Mouse (Mus musculus) limb, embryonic 14.5 days (tissue): ENCODE data around the gene Gm42957. TPM values are rescaled to one million over a fixed set of nuclear protein-coding genes. Genes with fewer than 3 reads are reported as not detected.
A peak's percentile ranks its signal among the peaks of the same experiment; 100 is the strongest.

Experiments
- ATAC-seq: fragments of 200-750 bp; cut with Nextera tagmentation; 2 replicates; pipeline ENCODE4 v1.8.0; 2017; ENCODE audit warnings: low read depth, moderate number of reproducible peaks, moderate TSS enrichment; ENCODE audit not compliant: low FRiP score
- DNase-seq: peaks from one replicate; pipeline ENCODE4 v3.0.0-alpha.2; 2015; ENCODE audit warnings: low spot score
- H3K27ac ChIP-seq: fragments of 300-500 bp; sonication (generic); replicated peaks from 2 replicates; pipeline ENCODE4 v1.5.1; 2014; ENCODE audit warnings: low read depth, mild to moderate bottlenecking, low read length, moderate library complexity, mixed read lengths
- H3K27me3 ChIP-seq: fragments of 300-500 bp; sonication (generic); 2 replicates; pipeline ENCODE4 v1.6.1; 2014; ENCODE audit warnings: low read length, mixed read lengths; ENCODE audit not compliant: control insufficient read depth, insufficient read depth
- H3K36me3 ChIP-seq: fragments of 300-500 bp; sonication (generic); 2 replicates; pipeline ENCODE4 v1.6.1; 2014; ENCODE audit warnings: mild to moderate bottlenecking, low read length, moderate library complexity, mixed read lengths; ENCODE audit not compliant: control insufficient read depth, insufficient read depth
- H3K4me1 ChIP-seq: fragments of 300-500 bp; sonication (generic); 2 replicates; pipeline ENCODE4 v1.6.1; 2014; ENCODE audit warnings: antibody characterized with exemption, low read length, mixed read lengths; ENCODE audit not compliant: control insufficient read depth, insufficient read depth
- H3K4me2 ChIP-seq: fragments of 300-500 bp; sonication (generic); replicated peaks from 2 replicates; pipeline ENCODE4 v1.6.1; 2014; ENCODE audit warnings: low read depth, mild to moderate bottlenecking, low read length, moderate library complexity; ENCODE audit not compliant: severe bottlenecking
- H3K4me3 ChIP-seq: fragments of 300-500 bp; sonication (generic); replicated peaks from 2 replicates; pipeline ENCODE4 v1.5.1; 2014; ENCODE audit warnings: low read length
- H3K9ac ChIP-seq: fragments of 300-500 bp; sonication (generic); 2 replicates; pipeline ENCODE4 v1.6.1; 2014; ENCODE audit warnings: mild to moderate bottlenecking, low read depth, low read length, moderate library complexity; ENCODE audit not compliant: severe bottlenecking
- H3K9me3 ChIP-seq: fragments of 300-500 bp; sonication (generic); 2 replicates; pipeline ENCODE4 v1.6.1; 2016; ENCODE audit warnings: low read length; ENCODE audit not compliant: control insufficient read depth
- POLR2A ChIP-seq: fragments of 200-500 bp; IDR thresholded peaks from 2 replicates; pipeline ENCODE4 v1.8.0; 2012; ENCODE audit warnings: inconsistent platforms, mild to moderate bottlenecking, moderate library complexity, borderline replicate concordance; ENCODE audit not compliant: insufficient read depth, insufficient read length; ENCODE audit errors: extremely low read depth
- WGBS: fragments of 180-500 bp; shearing (Covaris S2); extraction: QIAGEN DNeasy Blood & Tissue Kit; methylation state at CpG from one replicate; pipeline ENCODE4 v1.1.7; 2014; 5-methylcytosine and 5-hydroxymethylcytosine counted together
- polyA plus RNA-seq, 2 experiments: library from polyadenylated mRNA; depleted of rRNA in 1 of 2; stranded (reverse) in 1 of 2; unstranded in 1 of 2; fragments of >200 nt; fragmentation: Nextera tagmentation in 1 of 2; extraction: Ambion mirVana in 1 of 2; gene quantifications; 2 replicates each; pipeline versions ENCODE4 v1.2.1 to v1.2.3; 2012 to 2014

Gene Gm42957
- polyA plus RNA-seq, 2 experiments: 0.28 to 0.93 TPM

DNA sequence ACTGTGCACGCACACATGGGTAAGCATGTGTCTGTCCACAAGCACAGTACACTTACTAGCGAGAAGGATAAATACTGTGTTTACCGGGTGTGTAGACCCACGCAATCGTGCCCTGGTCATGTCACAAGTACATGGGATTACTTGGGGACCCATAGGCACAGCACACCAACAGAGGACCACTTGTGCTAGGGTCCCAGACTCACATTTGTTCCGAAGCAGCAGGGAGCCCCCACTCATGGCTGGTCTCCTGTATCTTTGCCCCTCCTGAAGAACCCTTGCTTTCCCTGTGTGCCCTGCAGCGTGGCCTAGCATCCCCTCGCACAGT lies 36.2 kb upstream of the Gm42957 start:
- no peak for DNase-seq
- Histone ChIP-seq H3K9ac (peak overlapping the region; percentile 66; the same call in 1 of the 2 replicates), H3K4me2 (peak overlapping the region; percentile 99), H3K9me3 (no peaks in the 10 kb centered on the region), H3K36me3 (peaks cover 3% of the 10 kb centered on the region), H3K27ac (no peak overlapping the region), H3K27me3 (no peaks in the 10 kb centered on the region), H3K4me1 (peaks cover 45% of the 10 kb centered on the region), H3K4me3 (peak overlapping the region; percentile 45; the same call in 1 of the 2 replicates)
- TF ChIP-seq POLR2A: no peak
- 39% methylated on average over 8 of the region's 8 CpGs for WGBS
- no peak for ATAC-seq

DNA sequence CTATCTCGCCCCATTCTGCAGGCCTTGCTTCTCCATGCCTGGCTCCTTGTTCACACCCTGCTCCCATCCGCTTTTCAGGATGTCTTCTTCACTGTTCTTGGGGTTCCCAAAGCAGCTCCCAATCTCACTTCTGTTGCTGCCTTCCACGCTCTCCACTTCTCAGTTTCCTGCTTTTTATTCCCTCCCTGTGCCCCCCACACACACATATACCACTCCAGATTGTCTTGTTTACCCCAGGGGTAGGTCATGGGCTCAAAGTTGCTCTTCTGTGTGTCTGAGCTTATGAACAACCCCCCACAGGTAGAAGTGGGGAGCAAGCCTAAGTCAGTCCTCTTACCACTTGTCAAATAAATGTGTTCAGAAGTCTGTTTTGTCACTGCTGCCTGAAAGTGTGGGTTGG lies 35.9 kb upstream of the Gm42957 start:
- ATAC-seq (no peak), DNase-seq (no peak)
- Histone ChIP-seq H3K4me1 (peaks cover 49% of the 10 kb centered on the region), H3K9ac (no peak overlapping the region), H3K27ac (no peak overlapping the region), H3K4me3 (peak overlapping the region; percentile 45; the same call in 1 of the 2 replicates), H3K27me3 (no peaks in the 10 kb centered on the region), H3K9me3 (no peaks in the 10 kb centered on the region), H3K4me2 (peak overlapping the region; percentile 99; the same call in 1 of the 2 replicates), H3K36me3 (peaks cover 4% of the 10 kb centered on the region)
- no peak for TF ChIP-seq POLR2A
- WGBS: 71% methylated on average over 3 of the region's 3 CpGs

DNA sequence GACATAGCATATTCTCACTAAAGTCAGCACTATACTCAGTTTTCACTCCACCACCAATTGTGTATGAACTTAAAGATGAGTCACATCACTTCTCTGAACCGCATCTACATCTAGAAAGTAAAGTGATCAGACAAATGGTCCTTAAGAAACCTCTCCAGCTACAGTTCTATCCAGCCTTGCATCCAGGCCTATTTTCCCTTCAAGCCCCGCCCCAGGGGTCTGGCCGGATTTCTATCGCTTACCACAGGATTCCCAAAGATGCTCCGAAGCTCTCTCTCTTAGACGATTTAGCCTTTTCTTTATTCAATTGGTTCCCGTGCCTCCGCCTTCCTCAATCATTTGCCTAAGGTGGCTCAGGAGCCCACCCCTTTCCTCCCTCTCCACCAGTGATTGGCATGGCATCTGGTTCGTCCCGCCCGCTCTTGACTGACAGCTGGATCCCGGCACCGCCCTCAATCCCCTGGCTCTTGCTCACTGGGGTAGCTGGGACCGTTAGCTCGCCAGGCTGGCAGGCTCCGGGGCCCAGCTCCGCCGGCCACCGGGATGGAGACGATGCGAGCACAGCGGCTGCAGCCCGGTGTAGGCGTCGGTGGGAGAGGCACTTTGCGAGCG lies 34.5 kb upstream of the Gm42957 start, which contains the start of gene Lix1l:
Lix1l (plus strand) TSS at position 511 of the 612 bp plus-strand sequence.
- peak within 1 kb of the TSS; percentile 91 for H3K27ac ChIP-seq
- peak within 1 kb of the TSS; percentile 86 for H3K9ac ChIP-seq
- 1% methylated on average over 18 of the region's 27 CpGs for WGBS
- H3K4me2 ChIP-seq: peak within 1 kb of the TSS; percentile 63
- peak; percentile 88; the same call in 1 of the 2 replicates for TF ChIP-seq POLR2A
- H3K36me3 ChIP-seq: peaks cover 4% of the 10 kb centered on the region
- ATAC-seq (peak; percentile 95), DNase-seq (peak; percentile 98)
- H3K9me3 ChIP-seq: no peaks in the 10 kb centered on the region
- peaks cover 50% of the 10 kb centered on the region for H3K4me1 ChIP-seq
- H3K4me3 ChIP-seq: peak within 1 kb of the TSS; percentile 74
- H3K27me3 ChIP-seq: no peaks in the 10 kb centered on the region

DNA sequence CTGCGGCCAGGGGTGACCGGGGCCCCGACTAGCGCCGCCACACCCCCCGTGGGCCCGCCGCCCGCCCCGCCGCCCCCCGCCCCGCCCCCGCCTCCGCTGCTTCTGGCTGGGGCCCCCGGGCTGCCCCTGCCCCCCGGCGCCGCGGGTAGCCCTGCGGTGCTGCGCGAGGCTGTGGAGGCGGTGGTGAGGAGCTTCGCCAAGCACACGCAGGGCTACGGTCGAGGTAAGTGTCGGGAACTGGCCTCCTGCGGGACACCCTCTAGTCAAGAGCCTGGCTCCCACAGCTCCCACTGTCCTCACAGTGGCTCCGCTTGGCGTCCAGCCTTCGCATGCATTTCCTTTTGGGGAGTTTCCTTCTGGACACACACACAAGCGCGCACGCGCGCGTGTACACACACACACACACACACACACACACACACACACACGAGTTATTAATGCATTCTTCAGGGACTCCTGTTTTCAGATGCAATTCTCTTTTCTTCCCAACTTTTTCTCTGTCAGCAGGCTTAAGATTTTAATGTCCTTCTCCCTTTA lies 34.0 kb upstream of the Gm42957 start:
- Histone ChIP-seq H3K4me3 (peak overlapping the region; percentile 74), H3K4me2 (peak overlapping the region; percentile 63), H3K27me3 (no peaks in the 10 kb centered on the region), H3K36me3 (peaks cover 8% of the 10 kb centered on the region), H3K27ac (peak overlapping the region; percentile 91), H3K9ac (peak overlapping the region; percentile 86), H3K4me1 (peaks cover 45% of the 10 kb centered on the region), H3K9me3 (no peaks in the 10 kb centered on the region)
- WGBS: 6% methylated on average over 10 of the region's 40 CpGs
- ATAC-seq: peak; percentile 66
- TF ChIP-seq POLR2A: peak; percentile 72; the same call in 1 of the 2 replicates
- peak; percentile 77 for DNase-seq

DNA sequence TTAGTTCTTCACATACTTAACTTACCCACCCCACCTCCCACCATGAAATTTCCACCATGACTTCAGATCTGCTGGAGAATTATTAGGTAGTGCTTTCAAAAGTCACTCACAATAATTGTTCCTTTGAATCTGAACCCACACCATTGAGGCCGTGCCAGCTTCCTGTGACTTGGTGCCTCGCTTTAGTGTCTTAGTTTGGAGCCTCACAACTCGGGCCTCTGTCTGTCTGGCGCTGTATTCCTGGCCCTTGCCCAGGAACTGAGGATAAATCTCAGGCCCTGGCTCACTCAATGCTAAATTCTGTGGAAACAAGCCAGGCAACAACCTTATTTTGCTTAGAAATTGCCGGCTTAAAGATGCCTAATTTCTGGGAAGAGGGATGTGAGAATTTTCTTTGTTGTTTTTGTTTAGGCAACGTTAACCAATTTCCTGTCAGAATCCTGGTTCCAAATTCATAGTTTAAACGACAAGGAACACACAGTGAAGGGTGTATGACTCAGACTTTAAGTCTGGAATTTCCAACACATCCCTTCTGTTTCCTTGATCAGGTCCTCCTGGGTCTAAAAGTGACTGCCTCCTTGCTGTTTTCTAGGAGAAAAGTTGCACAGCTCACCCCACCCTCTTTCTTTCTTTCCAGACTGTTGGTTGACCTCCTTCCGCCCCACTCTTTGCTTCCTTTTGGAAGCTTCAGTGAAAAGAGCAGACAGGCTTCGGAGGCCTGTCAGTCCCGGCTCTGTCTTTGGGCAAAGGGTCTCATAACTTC lies 33.2 kb upstream of the Gm42957 start:
- H3K36me3 ChIP-seq: peaks cover 9% of the 10 kb centered on the region
- H3K4me3 ChIP-seq: peak overlapping the region; percentile 74
- no peaks in the 10 kb centered on the region for H3K27me3 ChIP-seq
- no peaks in the 10 kb centered on the region for H3K9me3 ChIP-seq
- DNase-seq: peak; percentile 28
- H3K27ac ChIP-seq: peak overlapping the region; percentile 91
- ATAC-seq: no peak
- peak overlapping the region; percentile 63 for H3K4me2 ChIP-seq
- H3K9ac ChIP-seq: peak overlapping the region; percentile 86
- TF ChIP-seq POLR2A: no peak
- H3K4me1 ChIP-seq: peaks cover 37% of the 10 kb centered on the region
- 21% methylated on average over 10 of the region's 10 CpGs for WGBS
